Mouse (Mus musculus) layer of hippocampus, adult 9-10 months (tissue): ENCODE results near the gene Suz12.

Source experiments
- DNase-seq: peaks from one replicate; pipeline ENCODE4 v3.0.0; 2022; ENCODE audit warnings: low spot score

Gene Suz12

DNA sequence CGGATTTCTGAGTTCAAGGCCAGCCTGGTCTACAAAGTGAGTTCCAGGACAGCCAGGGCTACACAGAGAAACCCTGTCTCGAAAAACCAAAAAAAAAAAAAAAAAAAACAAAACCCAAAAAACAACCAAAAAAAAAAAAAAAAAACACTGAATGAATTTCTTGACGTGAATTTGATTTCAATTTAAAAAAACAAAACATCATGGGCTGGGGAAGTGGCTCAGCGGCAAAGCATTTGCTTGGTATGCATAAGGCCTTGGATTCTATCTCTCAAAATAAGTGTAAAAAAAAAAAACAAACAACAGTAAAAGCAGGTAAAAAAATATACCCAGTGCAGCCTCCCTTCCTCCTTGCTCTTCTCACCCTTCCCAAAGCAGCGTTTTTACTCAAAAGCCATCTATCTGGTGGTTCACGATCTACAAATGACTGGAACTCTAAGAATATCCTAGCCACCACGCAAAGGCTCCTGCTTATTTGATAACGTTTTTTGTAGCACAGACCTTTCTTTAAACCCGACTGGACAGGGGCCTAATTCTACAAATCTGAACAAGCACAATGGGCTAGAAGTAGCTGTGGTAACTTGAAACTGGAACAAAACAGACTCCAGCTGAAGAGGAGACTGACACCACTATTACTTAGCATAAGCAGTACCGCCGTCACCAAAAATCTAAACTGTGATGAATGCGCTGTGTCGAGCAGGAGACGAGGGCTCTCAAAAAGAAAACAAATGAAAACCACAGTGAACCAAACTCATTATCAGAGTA lies 85.1 kb downstream of the Suz12 start:
- no peak for DNase-seq

DNA sequence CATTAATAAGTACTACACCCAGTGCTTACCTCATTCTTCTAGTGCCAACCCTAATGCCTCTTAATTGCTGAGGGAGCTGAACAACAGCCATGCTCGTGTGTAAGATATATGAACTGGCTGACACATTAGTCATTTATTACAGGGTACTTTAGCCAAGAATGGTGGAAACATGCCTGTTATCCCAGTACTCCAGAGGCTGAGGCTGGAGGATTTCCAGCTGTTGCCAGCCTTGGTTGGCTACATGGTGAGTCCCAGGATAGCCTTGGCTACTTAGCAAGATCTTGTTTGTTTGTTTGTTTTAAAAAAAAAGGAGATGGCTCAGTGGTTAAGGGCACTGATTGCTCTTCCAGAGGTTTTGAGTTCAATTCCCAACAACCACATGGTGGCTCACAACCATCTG lies 85.9 kb downstream of the Suz12 start:
- no peak for DNase-seq

DNA sequence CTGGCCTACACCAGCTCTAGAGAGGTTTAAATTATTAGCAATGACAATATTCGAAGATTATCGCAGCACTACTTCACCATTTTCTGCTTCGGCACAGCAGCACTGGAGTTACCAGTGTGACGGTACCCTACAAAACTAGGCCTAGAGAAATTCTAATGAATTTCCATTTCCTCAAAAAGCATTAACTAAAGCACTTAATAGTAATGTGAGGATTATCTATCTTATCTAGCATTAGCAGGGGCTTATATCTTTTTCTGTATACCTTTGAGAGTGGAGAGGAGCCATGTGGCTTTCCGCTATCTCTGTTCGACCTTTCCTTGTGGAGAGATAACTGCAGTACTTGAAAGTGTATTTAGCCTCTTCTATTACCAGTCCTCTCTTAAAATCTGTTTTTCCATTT lies 86.8 kb downstream of the Suz12 start:
- no peak for DNase-seq

DNA sequence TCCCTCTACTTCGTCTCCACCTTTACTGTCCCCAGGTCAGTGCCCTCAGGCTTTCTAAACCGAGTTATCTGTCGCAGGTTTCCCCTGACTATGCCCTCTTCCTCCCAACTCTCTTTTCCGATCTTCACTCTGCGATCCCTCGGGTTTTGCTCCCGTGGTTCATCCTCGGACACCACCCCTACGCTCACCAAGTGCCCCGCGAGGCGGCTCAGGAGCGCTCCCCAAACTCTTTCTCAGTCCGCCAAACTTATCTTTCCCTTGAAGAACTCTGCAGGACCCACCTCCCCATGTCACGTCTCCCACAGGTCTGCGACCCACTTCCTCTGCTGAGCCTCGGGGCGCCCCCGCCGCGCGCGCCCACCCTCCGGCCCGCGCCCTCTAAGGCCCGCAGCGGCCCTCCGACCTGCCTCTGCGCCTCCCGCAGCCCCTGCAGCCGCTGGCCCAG lies 87.5 kb downstream of the Suz12 start:
- DNase-seq, result no peak

DNA sequence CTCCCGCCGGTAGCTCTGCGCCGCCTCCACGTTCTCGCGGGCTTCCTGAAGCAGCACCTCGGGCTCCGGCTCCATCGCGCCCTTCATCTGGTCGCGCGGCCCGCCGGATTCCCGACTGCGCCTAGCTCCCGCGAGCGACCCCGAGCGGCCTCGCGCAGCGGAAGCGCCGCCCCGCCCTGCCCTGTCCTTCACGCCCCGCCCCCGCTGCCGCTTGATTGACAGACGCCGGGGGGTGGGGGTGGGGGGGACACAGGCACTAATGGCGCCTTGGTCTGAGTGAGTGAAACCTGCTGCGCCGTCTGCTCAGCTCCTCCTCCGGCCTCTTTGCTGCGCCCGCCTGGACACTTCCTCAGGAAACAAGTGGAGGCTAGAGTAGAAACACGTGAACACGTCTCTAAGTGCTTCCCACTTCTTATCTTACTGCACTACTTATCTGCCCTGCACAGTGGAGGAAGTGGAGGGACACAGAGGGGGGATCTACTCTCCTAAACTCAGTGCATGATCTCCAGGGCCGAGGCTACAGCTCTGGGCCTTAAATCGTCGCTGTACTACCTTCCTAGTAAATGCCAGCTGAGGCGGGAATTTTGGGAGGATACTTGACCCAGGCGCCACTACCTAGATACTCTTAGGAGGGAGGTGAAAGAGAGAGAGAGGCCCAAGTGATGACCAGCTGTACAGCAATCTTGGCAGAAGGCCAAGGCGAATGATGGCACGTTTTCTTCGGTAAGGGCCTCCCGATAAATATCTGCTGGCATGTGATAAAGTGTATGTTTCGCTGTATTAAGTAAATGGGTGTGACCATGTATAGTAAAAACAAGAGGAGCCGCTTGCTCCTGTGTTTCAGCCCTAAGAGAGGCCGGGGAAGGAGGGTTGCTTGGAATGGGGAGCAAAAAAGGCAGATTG lies 88.2 kb downstream of the Suz12 start, which contains the start of gene Crlf3:
TSS of gene Crlf3 (minus strand) at position 166 of the 903 bp plus-strand sequence.
- peak; percentile 80 for DNase-seq

DNA sequence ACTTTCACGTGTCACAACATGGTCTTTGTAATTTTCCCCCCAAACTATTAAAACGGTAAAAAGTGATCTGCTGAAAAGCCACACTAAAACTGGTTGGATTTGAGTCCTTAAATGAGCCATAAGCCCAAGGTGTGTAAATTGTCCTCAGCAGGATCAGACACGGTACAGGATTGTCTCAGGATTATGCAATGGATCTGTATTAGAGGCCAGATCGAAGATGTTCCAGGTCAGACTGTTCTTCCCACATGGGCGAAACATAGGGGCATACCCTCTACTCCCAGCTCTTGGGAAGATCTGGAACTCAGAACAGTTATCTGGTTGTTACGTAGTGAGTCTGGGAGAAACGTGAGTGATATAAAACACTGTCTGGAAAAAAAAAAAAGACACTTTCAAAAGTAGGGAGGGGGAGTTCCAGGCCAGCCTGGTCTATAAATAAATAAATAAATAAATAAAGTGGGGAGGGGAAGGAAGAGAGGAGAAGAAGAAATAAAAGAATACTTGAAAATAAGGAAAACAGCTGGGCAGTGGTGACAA lies 88.9 kb downstream of the Suz12 start:
- no peak for DNase-seq
